Mouse (Mus musculus): ENCODE measurements around the gene Prnd.

Prnd gene

GRCm38 (mm10) chr2:132001696-132002334, 51.2 kb downstream of the Prnd start:
- in situ Hi-C loops (cut with MboI; ENCODE audit: low pct_unique_long_range_greater_than_20kb in 1 of 2, low sequenced_read_pairs in 2 of 2, unreplicated experiment in 1 of 2): no loop called here

- in situ Hi-C loops (cut with MboI; ENCODE audit: low pct_unique_long_range_greater_than_20kb in 1 of 2, low sequenced_read_pairs in 2 of 2, unreplicated experiment in 1 of 2): no loop called here
Observed at GRCm38 (mm10) chr2:132003916-132004315, 53.3 kb downstream of the Prnd start.

DNA sequence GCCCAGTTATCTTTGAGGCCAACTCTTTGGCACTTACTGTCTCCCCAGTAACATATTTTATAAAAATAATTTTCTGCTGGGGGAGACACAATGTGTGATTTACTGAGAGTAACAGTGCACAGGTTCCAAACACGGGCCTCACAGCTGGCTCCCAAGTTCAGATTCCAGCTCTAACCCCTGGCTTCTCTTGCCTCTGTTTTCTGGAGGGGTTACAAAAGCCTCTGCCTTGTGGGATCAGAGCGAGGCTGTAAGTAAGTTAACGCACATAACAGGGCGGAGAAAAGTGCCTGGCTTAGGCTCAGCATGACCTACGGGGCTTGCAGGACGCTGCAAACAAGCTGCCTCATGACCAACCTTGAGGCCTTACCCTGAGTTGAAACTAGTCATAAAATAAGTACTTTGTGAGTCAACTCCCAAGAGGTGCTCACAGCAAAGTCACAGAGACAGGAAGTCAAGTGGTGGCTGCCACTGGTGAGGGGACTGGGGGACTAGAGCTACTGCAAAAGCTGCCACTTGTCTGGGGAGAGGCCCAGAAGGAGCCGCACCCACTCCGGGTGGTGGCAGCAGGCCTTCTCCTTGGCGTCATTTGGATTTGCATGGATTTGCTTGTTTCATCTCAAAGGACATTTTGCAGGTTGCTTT, 54.0 kb downstream of the Prnd start:
- in situ Hi-C loops (cut with MboI; ENCODE audit: low pct_unique_long_range_greater_than_20kb in 1 of 2, low sequenced_read_pairs in 2 of 2, unreplicated experiment in 1 of 2): no loop called here

DNA sequence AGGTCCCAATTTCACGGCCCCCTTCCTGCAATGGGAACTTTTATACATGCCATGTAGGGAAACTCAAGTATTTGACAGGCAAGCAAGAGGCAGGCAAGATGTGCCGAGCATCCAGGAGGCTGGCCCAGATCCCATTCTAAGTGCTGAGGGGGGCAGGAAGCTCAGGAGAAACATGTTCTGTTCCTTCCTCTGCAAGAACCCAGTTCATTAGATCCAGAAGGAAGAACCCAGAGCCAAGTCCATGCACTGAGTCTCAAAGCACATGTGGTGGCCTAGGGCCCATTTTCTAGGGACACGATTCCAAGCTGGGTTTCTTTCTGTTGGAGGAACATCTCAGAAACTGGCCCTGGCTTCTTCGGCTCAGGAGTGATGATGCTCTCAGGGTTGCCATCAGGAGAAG, 54.8 kb downstream of the Prnd start:
- in situ Hi-C loops (cut with MboI; ENCODE audit: low pct_unique_long_range_greater_than_20kb in 1 of 2, low sequenced_read_pairs in 2 of 2, unreplicated experiment in 1 of 2): no loop called here
